Mouse (Mus musculus): Measurements from ENCODE around the gene Psenen. TPM values are rescaled to one million over a fixed set of nuclear protein-coding genes. Genes with fewer than 3 reads are reported as not detected.
A peak's percentile ranks its signal among the peaks of the same experiment; 100 is the strongest.

Psenen gene
- polyA plus RNA-seq, 1 experiment from 2014 or later, result 132 TPM

DNA sequence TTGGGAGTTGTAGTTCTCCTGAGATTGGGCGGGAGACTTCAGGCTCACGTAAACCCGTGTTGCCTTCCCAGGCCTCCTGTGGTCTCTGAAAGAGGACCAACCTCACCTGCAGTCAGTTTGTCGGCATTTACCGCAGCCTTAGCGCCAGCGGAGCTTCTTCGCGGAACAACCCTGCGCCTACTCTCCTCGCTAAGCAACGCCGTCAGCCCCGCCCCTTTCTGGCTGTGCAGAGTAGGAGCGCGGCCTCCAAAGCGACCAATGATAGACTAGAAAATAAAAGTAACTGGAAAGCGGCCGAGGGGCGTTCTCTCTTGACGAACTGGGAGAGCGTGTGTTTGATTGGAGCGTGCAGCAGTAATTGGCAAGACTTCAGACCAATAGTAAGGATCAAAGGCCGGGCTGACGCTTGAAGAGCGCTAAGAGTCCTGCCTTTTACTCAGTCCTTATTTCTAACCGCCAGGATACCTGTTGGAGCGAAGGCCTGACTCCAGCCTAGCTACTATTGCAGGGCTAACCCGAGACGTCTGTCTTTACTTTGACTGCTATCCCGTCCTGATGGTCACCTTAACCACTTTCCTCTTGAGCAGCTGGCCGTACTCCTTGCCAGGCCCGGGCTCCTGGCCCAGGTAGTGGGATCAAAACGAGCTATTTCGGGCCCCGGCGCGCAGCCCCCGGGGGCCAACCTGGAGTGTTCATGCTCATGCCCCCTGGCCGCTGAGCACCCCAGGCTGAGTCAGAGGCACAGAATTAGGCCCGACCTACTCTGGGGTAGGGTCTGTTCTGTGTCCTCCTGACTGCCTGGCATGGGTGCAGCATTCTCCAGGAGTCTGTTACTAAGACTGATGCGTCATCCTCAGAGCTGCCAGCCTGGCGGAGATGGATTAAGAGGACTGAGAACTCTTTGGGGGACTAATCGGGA lies 11.1 kb downstream of the Psenen start, which contains the start of the genes Hspb6 and Proser3:
Hspb6 (plus strand) TSS at position 77 of the 919 bp plus-strand sequence.
Proser3 (minus strand) TSS at position 198 of the 919 bp plus-strand sequence.
- Histone ChIP-seq H3K9ac (peak within 1 kb of the TSS; percentile 72), H3K9me3 (no peaks in the 10 kb centered on the region), H3K4me1 (peaks cover 14% of the 10 kb centered on the region), H3K4me2 (replicated peaks) (peak within 1 kb of the TSS; percentile 88), H3K27ac (peak within 1 kb of the TSS; percentile 97), H3K36me3 (peaks cover 47% of the 10 kb centered on the region), H3K4me3 (peak within 1 kb of the TSS; percentile 66), H3K27me3 (no peaks in the 10 kb centered on the region)
- WGBS, result under 1% methylated on average over 44 of the region's 44 CpGs
- ATAC-seq (ENCODE audit: insufficient number of reproducible peaks, insufficient read depth, low FRiP score, low TSS enrichment), result peak; percentile 94

- 3% methylated on average over 10 of the region's 10 CpGs for WGBS
- peaks cover 47% of the 10 kb centered on the region for H3K36me3 ChIP-seq
- peak; percentile 67 for ATAC-seq (ENCODE audit: insufficient number of reproducible peaks, insufficient read depth, low FRiP score, low TSS enrichment)
Measured at GRCm38 (mm10) chr7:30551445-30552101, 11.9 kb downstream of the Psenen start.

GRCm38 (mm10) chr7:30550603-30551002 lies 12.8 kb downstream of the Psenen start:
- H3K4me2 ChIP-seq (replicated peaks), result no peak overlapping the region
- no peaks in the 10 kb centered on the region for H3K9me3 ChIP-seq
- peaks cover 51% of the 10 kb centered on the region for H3K36me3 ChIP-seq
- WGBS, result 100% methylated on average over 1 of the region's 1 CpGs
- no peak overlapping the region for H3K9ac ChIP-seq
- peaks cover 14% of the 10 kb centered on the region for H3K4me1 ChIP-seq
- ATAC-seq (ENCODE audit: insufficient number of reproducible peaks, insufficient read depth, low FRiP score, low TSS enrichment), result no peak
- no peaks in the 10 kb centered on the region for H3K27me3 ChIP-seq
- no peak overlapping the region for H3K27ac ChIP-seq
- H3K4me3 ChIP-seq, result no peak overlapping the region

More at GRCm38 (mm10) chr7:30551445-30552101, 11.9 kb downstream of the Psenen start:
- Histone ChIP-seq H3K4me2 (replicated peaks) (peak overlapping the region; percentile 88), H3K9ac (peak overlapping the region; percentile 65), H3K4me3 (peak overlapping the region; percentile 66), H3K4me1 (peaks cover 14% of the 10 kb centered on the region), H3K27me3 (no peaks in the 10 kb centered on the region), H3K9me3 (no peaks in the 10 kb centered on the region), H3K27ac (peak overlapping the region; percentile 97)

- Histone ChIP-seq H3K9ac (no peak overlapping the region), H3K9me3 (no peaks in the 10 kb centered on the region), H3K36me3 (peaks cover 44% of the 10 kb centered on the region), H3K4me3 (no peak overlapping the region), H3K4me1 (peaks cover 14% of the 10 kb centered on the region), H3K4me2 (replicated peaks) (no peak overlapping the region), H3K27me3 (no peaks in the 10 kb centered on the region), H3K27ac (no peak overlapping the region)
- WGBS, result 92% methylated on average over 2 of the region's 2 CpGs
- ATAC-seq (ENCODE audit: insufficient number of reproducible peaks, insufficient read depth, low FRiP score, low TSS enrichment), result no peak
Measured at GRCm38 (mm10) chr7:30549880-30550279, 13.5 kb downstream of the Psenen start.

DNA sequence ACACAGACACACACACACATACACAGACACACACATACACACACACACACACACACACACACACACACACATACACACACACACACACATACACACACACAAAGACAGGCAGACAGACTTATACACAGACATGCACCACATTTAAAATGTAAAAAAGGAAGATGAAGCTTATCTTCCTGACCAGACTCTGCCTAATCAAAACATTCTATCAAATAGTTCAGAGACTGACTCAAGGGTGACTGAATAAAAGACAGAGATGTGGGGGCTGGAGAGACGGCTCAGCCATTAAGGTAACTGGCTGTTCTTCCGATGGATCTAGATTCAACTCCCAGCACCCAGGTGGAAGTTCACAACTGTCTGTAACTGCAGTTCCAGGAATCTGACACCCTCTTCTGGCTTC lies 19.1 kb downstream of the Psenen start:
- ATAC-seq (ENCODE audit: insufficient number of reproducible peaks, insufficient read depth, low FRiP score, low TSS enrichment), result no peak
- peaks cover 69% of the 10 kb centered on the region for H3K36me3 ChIP-seq
- WGBS, result 92% methylated on average over 2 of the region's 2 CpGs
- H3K4me2 ChIP-seq (replicated peaks), result no peak overlapping the region
- H3K27me3 ChIP-seq, result no peaks in the 10 kb centered on the region
- H3K4me1 ChIP-seq, result no peaks in the 10 kb centered on the region
- H3K27ac ChIP-seq, result no peak overlapping the region
- no peak overlapping the region; the same call in 1 of the 2 replicates for H3K9ac ChIP-seq
- H3K9me3 ChIP-seq, result no peaks in the 10 kb centered on the region
- no peak overlapping the region for H3K4me3 ChIP-seq

DNA sequence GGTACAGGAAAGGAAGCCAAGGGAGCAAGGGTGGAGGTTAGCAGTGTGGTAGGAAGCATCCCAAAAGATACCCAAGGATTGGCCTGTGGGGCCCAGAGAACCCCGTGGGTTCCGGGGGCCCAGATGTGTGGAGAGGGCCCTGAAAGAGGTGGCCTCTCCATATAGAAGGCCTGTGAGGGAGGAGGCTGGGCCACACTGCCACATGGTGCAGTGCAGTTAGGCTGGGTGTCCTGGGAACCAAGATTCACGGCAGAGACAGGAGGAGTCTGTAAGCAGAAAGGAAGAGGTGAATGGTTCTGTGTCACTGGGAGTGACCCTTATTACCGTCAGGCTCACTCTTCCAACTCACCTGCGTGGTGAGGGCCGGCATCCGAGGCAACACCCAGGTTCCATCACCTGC lies 22.9 kb downstream of the Psenen start:
- H3K4me2 ChIP-seq (replicated peaks), result no peak overlapping the region
- peaks cover 45% of the 10 kb centered on the region for H3K36me3 ChIP-seq
- no peak overlapping the region for H3K9ac ChIP-seq
- H3K27me3 ChIP-seq, result no peaks in the 10 kb centered on the region
- H3K4me1 ChIP-seq, result peaks cover under 1% of the 10 kb centered on the region; the same call in 1 of the 2 replicates
- 91% methylated on average over 7 of the region's 7 CpGs for WGBS
- H3K4me3 ChIP-seq, result no peak overlapping the region
- H3K9me3 ChIP-seq, result no peaks in the 10 kb centered on the region
- H3K27ac ChIP-seq, result no peak overlapping the region
- peak; percentile 54; the same call in 1 of the 2 replicates for ATAC-seq (ENCODE audit: insufficient number of reproducible peaks, insufficient read depth, low FRiP score, low TSS enrichment)

GRCm38 (mm10) chr7:30534633-30535577 lies 28.5 kb downstream of the Psenen start, which contains the start of gene Arhgap33:
Gene Arhgap33 (minus strand): TSS chr7:30535060.
- Histone ChIP-seq H3K9me3 (no peaks in the 10 kb centered on the region), H3K4me2 (replicated peaks) (peak within 1 kb of the TSS; percentile 81), H3K27me3 (no peaks in the 10 kb centered on the region; the same call in 1 of the 2 replicates), H3K4me3 (peak within 1 kb of the TSS; percentile 70), H3K4me1 (peaks cover 34% of the 10 kb centered on the region), H3K36me3 (peaks cover 43% of the 10 kb centered on the region), H3K9ac (peak within 1 kb of the TSS; percentile 78), H3K27ac (peak within 1 kb of the TSS; percentile 80)
- WGBS, result under 1% methylated on average over 72 of the region's 84 CpGs
- ATAC-seq (ENCODE audit: insufficient number of reproducible peaks, insufficient read depth, low FRiP score, low TSS enrichment), result peak; percentile 79

- 7% methylated on average over 24 of the region's 26 CpGs for WGBS
- Histone ChIP-seq H3K4me3 (peak overlapping the region; percentile 70), H3K27me3 (no peaks in the 10 kb centered on the region; the same call in 1 of the 2 replicates), H3K36me3 (peaks cover 43% of the 10 kb centered on the region), H3K4me2 (replicated peaks) (peak overlapping the region; percentile 81), H3K27ac (peak overlapping the region; percentile 80), H3K9ac (peak overlapping the region; percentile 78), H3K4me1 (peaks cover 34% of the 10 kb centered on the region), H3K9me3 (no peaks in the 10 kb centered on the region)
- peak; percentile 24 for ATAC-seq (ENCODE audit: insufficient number of reproducible peaks, insufficient read depth, low FRiP score, low TSS enrichment)
Measured at GRCm38 (mm10) chr7:30533941-30534632, 29.3 kb downstream of the Psenen start.

- 17% methylated on average over 8 of the region's 8 CpGs for WGBS
- Histone ChIP-seq H3K4me3 (no peak overlapping the region), H3K9me3 (no peaks in the 10 kb centered on the region), H3K36me3 (peaks cover 48% of the 10 kb centered on the region), H3K4me2 (replicated peaks) (peak overlapping the region; percentile 81), H3K27ac (no peak overlapping the region), H3K27me3 (no peaks in the 10 kb centered on the region; the same call in 1 of the 2 replicates), H3K4me1 (peaks cover 34% of the 10 kb centered on the region), H3K9ac (peak overlapping the region; percentile 28)
- no peak for ATAC-seq (ENCODE audit: insufficient number of reproducible peaks, insufficient read depth, low FRiP score, low TSS enrichment)
Measured at GRCm38 (mm10) chr7:30532931-30533330, 30.5 kb downstream of the Psenen start.

- H3K36me3 ChIP-seq, result peaks cover 63% of the 10 kb centered on the region
- no peaks in the 10 kb centered on the region for H3K9me3 ChIP-seq
- no peaks in the 10 kb centered on the region; the same call in 1 of the 2 replicates for H3K27me3 ChIP-seq
- H3K4me2 ChIP-seq (replicated peaks), result no peak overlapping the region
- no peak overlapping the region for H3K27ac ChIP-seq
- 80% methylated on average over 9 of the region's 9 CpGs for WGBS
- peak overlapping the region; percentile 27 for H3K9ac ChIP-seq
- peaks cover 41% of the 10 kb centered on the region for H3K4me1 ChIP-seq
- H3K4me3 ChIP-seq, result no peak overlapping the region
- ATAC-seq (ENCODE audit: insufficient number of reproducible peaks, insufficient read depth, low FRiP score, low TSS enrichment), result no peak
Measured at GRCm38 (mm10) chr7:30531291-30531815, 32.1 kb downstream of the Psenen start.

All from embryonic facial prominence, embryonic 12.5 days (tissue).